Mouse (Mus musculus): Measurements from ENCODE around the gene Pigu. TPM values are rescaled to one million over a fixed set of nuclear protein-coding genes. Genes with fewer than 3 reads are reported as not detected.

The Pigu gene
- polyA plus RNA-seq, 1 experiment from 2014 or later, result 41.0 TPM

DNA sequence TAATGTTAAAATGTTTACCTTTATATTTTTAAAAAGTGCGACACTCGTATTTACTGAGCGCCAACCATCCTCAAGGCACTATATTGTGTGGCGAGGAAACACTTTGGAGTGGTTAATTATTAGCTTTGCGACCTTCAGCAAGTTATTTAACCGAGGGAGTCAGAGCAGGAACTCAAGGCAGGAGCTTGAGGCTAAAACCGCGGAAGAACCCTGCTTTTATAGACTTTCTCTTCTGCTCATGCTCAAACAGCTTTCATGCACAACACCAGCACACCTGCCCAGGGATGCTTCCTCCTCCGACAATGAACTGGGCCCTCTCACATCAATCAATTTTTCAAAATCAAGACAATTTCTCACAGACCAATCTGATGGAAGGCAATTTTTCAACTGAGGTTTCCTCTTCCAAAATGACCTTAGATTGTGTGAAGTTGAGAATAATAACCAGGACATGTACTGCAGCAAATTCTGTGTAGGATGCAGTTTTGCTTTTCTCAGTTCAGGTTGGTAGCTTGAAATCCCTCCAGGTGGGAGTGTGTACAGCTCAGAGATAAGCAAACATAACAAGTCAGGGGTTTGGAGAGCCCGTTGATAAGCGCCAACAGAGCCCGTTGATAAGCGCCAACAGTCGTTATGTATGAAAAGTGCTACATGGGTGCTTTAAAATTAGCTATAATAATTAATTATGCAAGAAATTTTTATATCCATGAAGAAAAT lies 613 bp upstream of the Pigu start:
- H3K9ac ChIP-seq (replicated peaks), result 0 out of 2 replicates have a peak overlapping the region, but pooled peaks have one; percentile 24
- H3K4me1 ChIP-seq (replicated peaks), result peaks cover 12% of the 10 kb centered on the region
- no peaks in the 10 kb centered on the region for H3K36me3 ChIP-seq
- ATAC-seq (ENCODE audit: insufficient number of reproducible peaks, insufficient read depth, low FRiP score, low TSS enrichment, low read depth), result peak; percentile 21; the same call in 1 of the 2 replicates
- WGBS, result 35% methylated on average over 14 of the region's 14 CpGs
- H3K27ac ChIP-seq, result peak overlapping the region; percentile 67
- H3K4me2 ChIP-seq, result peak overlapping the region; percentile 80
- H3K9me3 ChIP-seq, result no peaks in the 10 kb centered on the region
- no peaks in the 10 kb centered on the region for H3K27me3 ChIP-seq
- H3K4me3 ChIP-seq (replicated peaks), result peak overlapping the region; percentile 71

DNA sequence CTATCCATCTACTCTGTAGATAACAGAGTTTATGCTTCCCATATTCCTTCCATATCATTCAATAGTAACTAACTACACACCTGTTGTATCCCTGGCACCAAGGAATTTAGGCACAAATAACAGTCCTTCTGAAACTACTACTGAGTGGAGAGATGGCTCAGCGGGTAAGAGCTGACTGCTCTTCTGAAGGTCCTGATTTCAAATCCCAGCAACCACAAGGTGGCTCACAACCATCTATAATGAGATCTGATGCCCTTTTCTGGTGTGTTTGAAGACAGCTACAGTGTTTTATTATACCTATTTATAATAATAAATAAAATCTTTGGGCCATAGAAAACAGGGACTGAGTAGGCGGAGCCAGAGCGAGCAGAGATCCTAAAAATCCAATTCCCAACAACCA lies 2.8 kb downstream of the Pigu start:
- H3K27me3 ChIP-seq, result no peaks in the 10 kb centered on the region
- H3K9me3 ChIP-seq, result no peaks in the 10 kb centered on the region
- H3K4me1 ChIP-seq (replicated peaks), result peaks cover 8% of the 10 kb centered on the region; the same call in 1 of the 2 replicates
- H3K36me3 ChIP-seq, result 0 out of 2 replicates have a peak, but pooled peaks cover under 1% of the 10 kb centered on the region
- H3K4me2 ChIP-seq, result no peak overlapping the region
- H3K9ac ChIP-seq (replicated peaks), result no peak overlapping the region
- no peak overlapping the region for H3K4me3 ChIP-seq (replicated peaks)
- 92% methylated on average over 3 of the region's 3 CpGs for WGBS
- no peak overlapping the region for H3K27ac ChIP-seq
- no peak for ATAC-seq (ENCODE audit: insufficient number of reproducible peaks, insufficient read depth, low FRiP score, low TSS enrichment, low read depth)

DNA sequence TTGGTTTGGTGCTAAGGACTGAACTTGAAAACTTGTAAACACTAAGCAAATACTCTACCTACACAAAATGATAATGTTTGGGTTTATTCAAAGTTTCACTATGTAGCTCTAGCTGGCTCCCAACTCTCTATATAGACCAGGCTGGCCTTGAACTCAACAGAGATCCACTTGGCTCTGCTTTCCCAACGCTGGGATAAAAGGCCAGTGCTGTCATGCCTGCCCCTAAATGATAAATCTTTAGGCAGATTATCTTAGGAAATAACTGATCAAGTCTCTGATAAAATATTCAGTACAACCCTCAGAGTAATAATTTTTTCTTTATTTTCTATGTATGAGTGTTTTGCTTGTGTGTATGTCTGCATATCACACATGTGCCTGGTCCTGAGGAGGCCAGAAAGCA lies 10.6 kb downstream of the Pigu start:
- Histone ChIP-seq H3K4me2 (no peak overlapping the region), H3K36me3 (peaks cover 37% of the 10 kb centered on the region; the same call in 1 of the 2 replicates), H3K27ac (no peak overlapping the region), H3K4me1 (replicated peaks) (no peaks in the 10 kb centered on the region), H3K4me3 (replicated peaks) (no peak overlapping the region), H3K9ac (replicated peaks) (no peak overlapping the region), H3K9me3 (no peaks in the 10 kb centered on the region), H3K27me3 (no peaks in the 10 kb centered on the region)
- no peak for ATAC-seq (ENCODE audit: insufficient number of reproducible peaks, insufficient read depth, low FRiP score, low TSS enrichment, low read depth)
- 85% methylated on average over 1 of the region's 1 CpGs for WGBS

DNA sequence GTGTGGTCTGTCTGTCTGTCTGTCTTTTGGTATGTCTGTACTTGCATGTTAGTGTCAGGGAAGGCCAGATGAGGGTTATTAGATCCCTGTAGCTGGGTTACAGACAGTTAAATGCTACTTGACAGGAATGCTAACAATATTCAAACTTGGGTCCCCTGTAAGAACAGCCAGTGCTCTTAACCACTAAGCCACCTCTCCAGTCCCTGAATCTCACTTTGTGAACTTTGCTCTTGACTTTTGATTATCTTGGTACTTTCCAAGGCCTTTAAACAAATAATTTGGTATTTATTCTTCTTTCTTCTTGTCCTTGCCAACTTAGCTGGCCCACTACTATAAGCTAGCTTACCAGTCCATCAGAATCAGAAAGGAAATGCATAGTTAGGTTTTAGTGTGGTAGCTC lies 17.1 kb downstream of the Pigu start:
- Histone ChIP-seq H3K9ac (replicated peaks) (no peak overlapping the region), H3K36me3 (peaks cover 45% of the 10 kb centered on the region), H3K27ac (no peak overlapping the region), H3K27me3 (no peaks in the 10 kb centered on the region), H3K4me3 (replicated peaks) (no peak overlapping the region), H3K4me2 (no peak overlapping the region), H3K9me3 (no peaks in the 10 kb centered on the region), H3K4me1 (replicated peaks) (no peaks in the 10 kb centered on the region)
- ATAC-seq (ENCODE audit: insufficient number of reproducible peaks, insufficient read depth, low FRiP score, low TSS enrichment, low read depth), result no peak

GRCm38 (mm10) chr2:155336254-155336653 lies 21.0 kb downstream of the Pigu start:
- H3K36me3 ChIP-seq, result peaks cover 47% of the 10 kb centered on the region
- no peaks in the 10 kb centered on the region for H3K9me3 ChIP-seq
- H3K27ac ChIP-seq, result no peak overlapping the region
- H3K4me2 ChIP-seq, result no peak overlapping the region
- no peaks in the 10 kb centered on the region for H3K27me3 ChIP-seq
- no peak overlapping the region for H3K4me3 ChIP-seq (replicated peaks)
- no peak for ATAC-seq (ENCODE audit: insufficient number of reproducible peaks, insufficient read depth, low FRiP score, low TSS enrichment, low read depth)
- no peak overlapping the region for H3K9ac ChIP-seq (replicated peaks)
- WGBS, result 96% methylated on average over 3 of the region's 3 CpGs
- no peaks in the 10 kb centered on the region for H3K4me1 ChIP-seq (replicated peaks)

GRCm38 (mm10) chr2:155335231-155335630 lies 22.0 kb downstream of the Pigu start:
- no peak overlapping the region for H3K4me2 ChIP-seq
- no peak overlapping the region for H3K9ac ChIP-seq (replicated peaks)
- peaks cover 56% of the 10 kb centered on the region for H3K36me3 ChIP-seq
- no peaks in the 10 kb centered on the region for H3K4me1 ChIP-seq (replicated peaks)
- no peak for ATAC-seq (ENCODE audit: insufficient number of reproducible peaks, insufficient read depth, low FRiP score, low TSS enrichment, low read depth)
- 88% methylated on average over 1 of the region's 1 CpGs for WGBS
- H3K9me3 ChIP-seq, result no peaks in the 10 kb centered on the region
- no peaks in the 10 kb centered on the region for H3K27me3 ChIP-seq
- H3K4me3 ChIP-seq (replicated peaks), result no peak overlapping the region
- H3K27ac ChIP-seq, result no peak overlapping the region

- WGBS, result 97% methylated on average over 1 of the region's 1 CpGs
- H3K36me3 ChIP-seq, result peaks cover 55% of the 10 kb centered on the region
- H3K4me1 ChIP-seq (replicated peaks), result no peaks in the 10 kb centered on the region
- no peak for ATAC-seq (ENCODE audit: insufficient number of reproducible peaks, insufficient read depth, low FRiP score, low TSS enrichment, low read depth)
- H3K9ac ChIP-seq (replicated peaks), result no peak overlapping the region
- no peak overlapping the region for H3K4me2 ChIP-seq
- H3K27ac ChIP-seq, result no peak overlapping the region
- H3K9me3 ChIP-seq, result no peaks in the 10 kb centered on the region
- no peaks in the 10 kb centered on the region for H3K27me3 ChIP-seq
- no peak overlapping the region for H3K4me3 ChIP-seq (replicated peaks)
Measured at GRCm38 (mm10) chr2:155333421-155333820, 23.8 kb downstream of the Pigu start.

DNA sequence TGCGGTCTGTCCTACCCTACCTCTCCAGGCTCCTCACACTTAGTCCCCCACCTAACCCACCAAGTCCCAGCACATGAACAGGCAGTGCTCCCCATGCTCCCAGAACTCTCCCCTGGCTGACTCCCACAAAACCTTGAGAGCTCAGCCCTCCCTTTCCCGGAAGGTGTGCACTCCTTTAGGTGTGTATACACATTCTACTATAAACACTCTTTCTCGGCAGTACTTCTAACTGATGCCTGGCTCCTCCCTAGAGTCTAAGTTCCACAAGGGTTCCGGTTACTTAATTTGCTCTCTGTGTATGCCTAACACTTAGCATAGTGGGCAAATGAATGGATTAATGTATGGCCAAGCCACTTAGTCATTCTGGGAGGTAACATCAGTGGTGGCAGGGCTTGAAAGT lies 25.9 kb downstream of the Pigu start:
- Histone ChIP-seq H3K9me3 (no peaks in the 10 kb centered on the region), H3K4me2 (no peak overlapping the region), H3K9ac (replicated peaks) (no peak overlapping the region), H3K27ac (no peak overlapping the region), H3K4me1 (replicated peaks) (no peaks in the 10 kb centered on the region), H3K4me3 (replicated peaks) (no peak overlapping the region), H3K36me3 (peaks cover 71% of the 10 kb centered on the region), H3K27me3 (no peaks in the 10 kb centered on the region)
- ATAC-seq (ENCODE audit: insufficient number of reproducible peaks, insufficient read depth, low FRiP score, low TSS enrichment, low read depth), result no peak
- 85% methylated on average over 4 of the region's 4 CpGs for whole genome bisulfite sequencing

- H3K27me3 ChIP-seq, result no peaks in the 10 kb centered on the region
- H3K4me2 ChIP-seq, result no peak overlapping the region
- no peaks in the 10 kb centered on the region for H3K9me3 ChIP-seq
- no peak overlapping the region for H3K4me3 ChIP-seq (replicated peaks)
- H3K4me1 ChIP-seq (replicated peaks), result no peaks in the 10 kb centered on the region
- no peak overlapping the region for H3K27ac ChIP-seq
- H3K36me3 ChIP-seq, result peaks cover 71% of the 10 kb centered on the region
- no peak for ATAC-seq (ENCODE audit: insufficient number of reproducible peaks, insufficient read depth, low FRiP score, low TSS enrichment, low read depth)
- WGBS, result 98% methylated on average over 4 of the region's 4 CpGs
- no peak overlapping the region for H3K9ac ChIP-seq (replicated peaks)
Measured at GRCm38 (mm10) chr2:155330811-155331210, 26.4 kb downstream of the Pigu start.

GRCm38 (mm10) chr2:155329707-155330106 lies 27.5 kb downstream of the Pigu start:
- peaks cover 65% of the 10 kb centered on the region for H3K36me3 ChIP-seq
- 89% methylated on average over 2 of the region's 2 CpGs for WGBS
- H3K27ac ChIP-seq, result no peak overlapping the region
- H3K27me3 ChIP-seq, result no peaks in the 10 kb centered on the region
- H3K9ac ChIP-seq (replicated peaks), result no peak overlapping the region
- no peak for ATAC-seq (ENCODE audit: insufficient number of reproducible peaks, insufficient read depth, low FRiP score, low TSS enrichment, low read depth)
- H3K4me1 ChIP-seq (replicated peaks), result no peaks in the 10 kb centered on the region
- no peak overlapping the region for H3K4me3 ChIP-seq (replicated peaks)
- no peaks in the 10 kb centered on the region for H3K9me3 ChIP-seq
- H3K4me2 ChIP-seq, result no peak overlapping the region

- ATAC-seq (ENCODE audit: insufficient number of reproducible peaks, insufficient read depth, low FRiP score, low TSS enrichment, low read depth), result no peak
- Histone ChIP-seq H3K4me2 (no peak overlapping the region), H3K4me3 (replicated peaks) (no peak overlapping the region), H3K27me3 (no peaks in the 10 kb centered on the region), H3K9me3 (no peaks in the 10 kb centered on the region), H3K4me1 (replicated peaks) (no peaks in the 10 kb centered on the region), H3K27ac (no peak overlapping the region), H3K9ac (replicated peaks) (no peak overlapping the region), H3K36me3 (peaks cover 57% of the 10 kb centered on the region)
Measured at GRCm38 (mm10) chr2:155328906-155329305, 28.3 kb downstream of the Pigu start.

DNA sequence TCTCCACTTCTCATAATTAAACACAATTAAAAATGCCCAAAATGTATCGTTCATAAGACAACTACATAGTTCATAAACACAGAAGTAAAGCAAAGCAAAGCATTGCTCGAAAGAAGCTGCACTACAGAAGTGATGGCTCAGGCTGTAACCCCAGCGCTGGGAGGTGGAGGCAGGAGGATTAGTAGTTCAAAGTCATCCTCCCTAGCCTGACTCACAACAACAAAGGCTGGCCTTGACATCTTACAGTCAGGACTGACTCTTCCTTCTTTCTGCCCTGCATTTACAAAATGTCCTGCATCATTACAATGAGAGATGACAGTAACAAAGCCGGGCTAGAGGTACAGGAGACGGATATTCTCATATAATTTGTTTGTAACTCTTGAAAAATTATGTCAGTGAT lies 29.3 kb downstream of the Pigu start:
- no peak for ATAC-seq (ENCODE audit: insufficient number of reproducible peaks, insufficient read depth, low FRiP score, low TSS enrichment, low read depth)

More for the DNA sequence above, 29.3 kb downstream of the Pigu start:
- peaks cover 54% of the 10 kb centered on the region for H3K36me3 ChIP-seq
- H3K27ac ChIP-seq, result no peak overlapping the region
- H3K4me2 ChIP-seq, result no peak overlapping the region
- 90% methylated on average over 5 of the region's 5 CpGs for WGBS
- no peak overlapping the region for H3K4me3 ChIP-seq (replicated peaks)
- H3K4me1 ChIP-seq (replicated peaks), result no peaks in the 10 kb centered on the region
- no peaks in the 10 kb centered on the region for H3K27me3 ChIP-seq
- H3K9ac ChIP-seq (replicated peaks), result no peak overlapping the region
- H3K9me3 ChIP-seq, result no peaks in the 10 kb centered on the region

All from limb, embryonic 12.5 days (tissue).